ENCODE assay signal across 19 mouse cellular contexts in the genomic region with DNA sequence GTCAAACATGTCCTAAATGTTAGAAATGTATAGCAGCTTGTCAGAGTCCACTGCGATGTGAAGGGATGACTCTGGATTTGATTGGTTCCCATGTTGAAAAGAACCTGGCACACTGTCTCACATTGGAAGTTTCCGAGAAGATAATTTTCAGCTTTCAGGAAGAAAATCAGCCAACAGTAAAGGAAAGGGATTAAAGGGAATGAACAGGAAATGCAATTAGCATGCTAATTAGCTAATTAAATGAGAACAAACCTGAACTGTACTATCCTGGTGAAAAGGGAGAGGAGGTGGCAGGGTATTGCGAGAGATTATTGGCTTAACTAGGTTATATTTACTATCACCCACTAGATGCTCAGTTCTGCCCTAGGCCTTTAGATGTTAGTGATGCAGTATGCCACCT.
"Had no signal": no experiment of that assay in that cellular context is flagged by ENCODE, and none has a peak within 500 bp of the region (broad histone marks: within the 10 kb centered on the region; RNA-seq: fewer than 3 reads in every experiment).

No protein-coding gene starts in this region.

- H3K4me3 ChIP-seq: kidney, embryonic 15.5 days; limb, embryonic 10.5 days; limb, embryonic 13.5 days; liver, embryonic 12.5 days; liver, embryonic 15.5 days; lung, embryonic 15.5 days; megakaryocyte, embryonic 14.5 days; midbrain, embryonic 10.5 days had no signal

- H3K27me3 ChIP-seq: kidney, embryonic 15.5 days; limb, embryonic 13.5 days; liver, embryonic 12.5 days; liver, embryonic 15.5 days; lung, embryonic 15.5 days; megakaryocyte, embryonic 14.5 days had no signal

- DNase-seq: kidney, adult 8-10 months; kidney, postnatal 10 days; kidney, postnatal 36 days; layer of hippocampus, adult 9-11 months; liver; lung, adult 18-20 months; lung, postnatal 10 days; lung, postnatal 36 days; thymus, adult 18-20 months; thymus, postnatal 36 days had no signal

- H3K36me3 ChIP-seq: kidney, embryonic 15.5 days; limb, embryonic 10.5 days; limb, embryonic 13.5 days; liver, embryonic 12.5 days; liver, embryonic 15.5 days; lung, embryonic 15.5 days; midbrain, embryonic 10.5 days had no signal

- H3K4me2 ChIP-seq: kidney, embryonic 15.5 days; limb, embryonic 13.5 days; liver, embryonic 12.5 days; liver, embryonic 15.5 days; lung, embryonic 15.5 days had no signal

- H3K9me3 ChIP-seq: kidney, embryonic 15.5 days; limb, embryonic 10.5 days; limb, embryonic 13.5 days; liver, embryonic 12.5 days; liver, embryonic 15.5 days; lung, embryonic 15.5 days; midbrain, embryonic 10.5 days had no signal

- H3K27ac ChIP-seq: kidney, embryonic 15.5 days; limb, embryonic 10.5 days; limb, embryonic 13.5 days; liver, embryonic 12.5 days; liver, embryonic 15.5 days; lung, embryonic 15.5 days; midbrain, embryonic 10.5 days had no signal

- ATAC-seq: liver, embryonic 12.5 days; midbrain, embryonic 16.5 days had no signal

- H3K9ac ChIP-seq: kidney, embryonic 15.5 days; limb, embryonic 13.5 days; liver, embryonic 12.5 days; liver, embryonic 15.5 days; lung, embryonic 15.5 days had no signal

- H3K4me1 ChIP-seq: kidney, embryonic 15.5 days; limb, embryonic 10.5 days; limb, embryonic 13.5 days; liver, embryonic 12.5 days; liver, embryonic 15.5 days; lung, embryonic 15.5 days; megakaryocyte, embryonic 14.5 days; midbrain, embryonic 10.5 days had no signal
